Mouse (Mus musculus) hindbrain, embryonic 13.5 days (tissue): ENCODE data around the gene Vmn2r90. TPM values are rescaled to one million over a fixed set of nuclear protein-coding genes. Genes with fewer than 3 reads are reported as not detected.

Source experiments
- ATAC-seq: fragments of 200-750 bp; cut with Nextera tagmentation; 2 replicates; pipeline ENCODE4 v1.8.0; 2017; ENCODE audit warnings: moderate TSS enrichment; ENCODE audit not compliant: low FRiP score
- H3K27ac ChIP-seq: fragments of 300-500 bp; sonication (generic); 2 replicates; pipeline ENCODE4 v1.5.1; 2015; ENCODE audit warnings: inconsistent platforms, mild to moderate bottlenecking, moderate library complexity
- H3K27me3 ChIP-seq: fragments of 300-500 bp; sonication (generic); 2 replicates; pipeline ENCODE4 v1.6.1; 2015; ENCODE audit warnings: mild to moderate bottlenecking, inconsistent platforms
- H3K36me3 ChIP-seq: fragments of 300-500 bp; sonication (generic); 2 replicates; pipeline ENCODE4 v1.6.1; 2015; ENCODE audit warnings: mild to moderate bottlenecking, inconsistent platforms
- H3K4me1 ChIP-seq: fragments of 300-500 bp; sonication (generic); replicated peaks from 2 replicates; pipeline ENCODE4 v1.6.1; 2015; ENCODE audit warnings: inconsistent platforms
- H3K4me2 ChIP-seq: fragments of 300-500 bp; sonication (generic); 2 replicates; pipeline ENCODE4 v1.6.1; 2015; ENCODE audit warnings: inconsistent platforms, mild to moderate bottlenecking, moderate library complexity
- H3K4me3 ChIP-seq: fragments of 300-500 bp; sonication (generic); 2 replicates; pipeline ENCODE4 v1.5.1; 2015; ENCODE audit warnings: mild to moderate bottlenecking, inconsistent platforms
- H3K9ac ChIP-seq: fragments of 300-500 bp; sonication (generic); 2 replicates; pipeline ENCODE4 v1.6.1; 2015; ENCODE audit warnings: mild to moderate bottlenecking, inconsistent platforms
- H3K9me3 ChIP-seq: fragments of 300-500 bp; sonication (generic); 2 replicates; pipeline ENCODE4 v1.6.1; 2016; ENCODE audit warnings: inconsistent platforms
- WGBS: fragments of 180-500 bp; shearing (Covaris S2); methylation state at CpG from one replicate; pipeline ENCODE4 v1.1.7; 2015; 5-methylcytosine and 5-hydroxymethylcytosine counted together
- polyA plus RNA-seq: library from polyadenylated mRNA; unstranded; fragments of >200 nt; fragmentation: Nextera tagmentation; extraction: Ambion mirVana; gene quantifications from 2 replicates; pipeline ENCODE4 v1.2.1, GENCODE M21; 2015

Vmn2r90 gene
- polyA plus RNA-seq, 1 experiment from 2014 or later, result not detected

DNA sequence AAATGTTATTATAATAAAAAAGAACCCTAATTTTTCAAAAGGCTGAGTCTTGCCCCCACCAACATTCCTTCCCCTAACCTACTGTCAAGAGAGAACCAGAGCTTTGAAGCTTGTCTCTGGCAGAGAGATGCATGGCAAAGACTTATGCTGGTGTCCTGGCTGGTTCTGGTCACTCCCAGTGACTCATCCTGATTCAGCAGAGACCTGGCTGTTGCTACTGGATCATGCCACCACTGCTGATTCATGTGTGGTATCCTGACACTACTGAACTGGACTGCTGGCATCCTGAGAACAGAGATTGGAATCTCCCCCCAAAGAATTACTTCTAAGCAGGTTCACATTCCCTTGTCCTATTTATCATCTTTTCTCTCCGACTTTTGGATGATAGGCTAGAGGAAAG lies 60.7 kb downstream of the Vmn2r90 start:
- no peaks in the 10 kb centered on the region for H3K4me1 ChIP-seq
- no peak for ATAC-seq
- no peak overlapping the region for H3K4me2 ChIP-seq
- H3K9me3 ChIP-seq, result no peaks in the 10 kb centered on the region
- H3K27me3 ChIP-seq, result no peaks in the 10 kb centered on the region
- WGBS, result 57% methylated on average over 1 of the region's 1 CpGs
- H3K27ac ChIP-seq, result no peak overlapping the region
- H3K4me3 ChIP-seq, result no peak overlapping the region
- H3K9ac ChIP-seq, result 0 out of 2 replicates have a peak overlapping the region, but pooled peaks have one; percentile 15
- H3K36me3 ChIP-seq, result no peaks in the 10 kb centered on the region

DNA sequence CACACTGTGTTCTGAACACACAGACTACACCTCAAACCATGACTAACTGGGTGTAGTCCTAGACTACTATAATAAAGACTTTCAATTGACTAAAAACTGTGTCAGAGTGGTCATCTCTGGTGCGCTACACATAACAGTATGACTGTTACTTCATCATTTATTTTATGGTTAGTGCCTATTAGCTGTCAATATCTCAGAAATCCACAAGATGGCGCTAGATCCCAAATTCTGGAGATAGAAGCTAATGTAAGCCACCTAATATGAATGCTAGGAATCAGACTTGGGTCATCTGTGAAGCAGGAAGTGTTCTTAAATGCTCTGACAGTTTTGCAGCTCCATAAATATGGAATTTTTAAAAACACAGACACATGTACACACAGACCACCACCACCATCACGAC lies 62.9 kb downstream of the Vmn2r90 start:
- WGBS, result 7% methylated on average over 3 of the region's 3 CpGs
- ATAC-seq, result peak; percentile 73

More for the DNA sequence above, 62.9 kb downstream of the Vmn2r90 start:
- Histone ChIP-seq H3K27ac (no peak overlapping the region), H3K4me1 (no peaks in the 10 kb centered on the region), H3K36me3 (no peaks in the 10 kb centered on the region), H3K4me2 (no peak overlapping the region), H3K27me3 (no peaks in the 10 kb centered on the region), H3K4me3 (no peak overlapping the region), H3K9me3 (no peaks in the 10 kb centered on the region), H3K9ac (no peak overlapping the region)

Other genes with a start within 250 kb of the Vmn2r90 start
- gene Lnpep, start 78.7 kb upstream of the Vmn2r90 start, polyA plus RNA-seq, result 8.4 and 8.6 TPM in 2 replicates
- gene Spaca6, start 123.4 kb downstream of the Vmn2r90 start, polyA plus RNA-seq, result 34.0 and 38.5 TPM in 2 replicates
- gene Has1, start 151.5 kb downstream of the Vmn2r90 start, polyA plus RNA-seq, result 1.1 and 1.2 TPM in 2 replicates
- gene Fpr1, start 180.2 kb downstream of the Vmn2r90 start, polyA plus RNA-seq, result not detected in 2 replicates
- gene Fpr2, start 184.1 kb downstream of the Vmn2r90 start, polyA plus RNA-seq, result not detected in 2 replicates
- gene Fpr3, start 184.1 kb downstream of the Vmn2r90 start, polyA plus RNA-seq, result not detected in 2 replicates